Mouse (Mus musculus): ENCODE results near the gene Ccdc28b.

DNA sequence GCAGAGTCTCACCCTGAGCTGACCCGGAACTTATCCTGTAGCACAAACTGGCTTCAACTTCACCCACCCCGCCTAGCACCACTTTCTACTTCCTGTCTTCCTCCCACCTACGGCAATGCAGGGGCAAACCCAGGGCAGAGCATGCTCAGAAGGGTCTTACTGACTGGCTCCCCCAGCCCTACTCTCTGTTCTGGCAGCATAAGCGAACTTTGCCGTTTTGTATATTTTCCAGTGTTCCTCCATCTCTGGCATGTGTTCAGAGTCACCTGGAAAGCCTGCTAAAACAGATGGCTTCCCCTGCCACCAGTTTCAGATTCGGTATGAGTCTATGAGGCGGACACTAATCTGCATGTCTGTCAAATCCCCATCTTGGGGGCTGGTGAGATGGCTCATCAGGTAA, 43.4 kb downstream of the Ccdc28b start:
- TF ChIP-seq CTCF (conservative IDR thresholded peaks at IDR 0.05; ENCODE audit: low read length) (no peak), NANOG (IDR thresholded peaks at IDR 0.05; ENCODE audit: borderline replicate concordance, low read length) (no peak), POU5F1 (IDR thresholded peaks at IDR 0.05; ENCODE audit: borderline replicate concordance, low read length) (no peak)
